Mouse (Mus musculus) intestine, embryonic 14.5 days (tissue): ENCODE measurements around the gene Ankrd13a. TPM values are rescaled to one million over a fixed set of nuclear protein-coding genes. Genes with fewer than 3 reads are reported as not detected.
A peak's percentile ranks its signal among the peaks of the same experiment; 100 is the strongest.

Source experiments
- ATAC-seq: fragments of 200-750 bp; cut with Nextera tagmentation; replicated peaks from 2 replicates; pipeline ENCODE4 v1.8.0; 2017; ENCODE audit warnings: low read depth, moderate number of reproducible peaks, moderate TSS enrichment, moderate library complexity; ENCODE audit not compliant: low FRiP score, low TSS enrichment
- DNase-seq: peaks from one replicate; pipeline ENCODE4 v3.0.0-alpha.2; 2018; ENCODE audit warnings: low spot score
- H3K27ac ChIP-seq: fragments of 300-500 bp; sonication (generic); 2 replicates; pipeline ENCODE4 v1.5.1; 2014; ENCODE audit warnings: low read depth, mild to moderate bottlenecking, control low read depth
- H3K27me3 ChIP-seq: fragments of 300-500 bp; sonication (generic); replicated peaks from 2 replicates; pipeline ENCODE4 v1.6.1; 2014; ENCODE audit warnings: low read length, control low read depth; ENCODE audit not compliant: control insufficient read depth, insufficient read depth
- H3K36me3 ChIP-seq: fragments of 300-500 bp; sonication (generic); 2 replicates; pipeline ENCODE4 v1.6.1; 2014; ENCODE audit warnings: low read length, control low read depth; ENCODE audit not compliant: control insufficient read depth, insufficient read depth
- H3K4me1 ChIP-seq: fragments of 300-500 bp; sonication (generic); replicated peaks from 2 replicates; pipeline ENCODE4 v1.6.1; 2014; ENCODE audit warnings: low read length, control low read depth, mixed read lengths; ENCODE audit not compliant: control insufficient read depth, insufficient read depth
- H3K4me2 ChIP-seq: fragments of 300-500 bp; sonication (generic); 2 replicates; pipeline ENCODE4 v1.6.1; 2014; ENCODE audit warnings: low read length
- H3K4me3 ChIP-seq: fragments of 300-500 bp; sonication (generic); 2 replicates; pipeline ENCODE4 v1.5.1; 2014; ENCODE audit warnings: low read depth, low read length, control low read depth, mixed read lengths
- H3K9ac ChIP-seq: fragments of 300-500 bp; sonication (generic); 2 replicates; pipeline ENCODE4 v1.6.1; 2014; ENCODE audit warnings: mild to moderate bottlenecking, low read length
- H3K9me3 ChIP-seq: fragments of 300-500 bp; sonication (generic); 2 replicates; pipeline ENCODE4 v1.6.1; 2016; ENCODE audit warnings: low read length, control low read depth; ENCODE audit not compliant: control insufficient read depth
- WGBS: fragments of 180-500 bp; shearing (Covaris S2); extraction: QIAGEN DNeasy Blood & Tissue Kit; methylation state at CpG from one replicate; pipeline ENCODE4 v1.1.7; 2014; 5-methylcytosine and 5-hydroxymethylcytosine counted together
- polyA plus RNA-seq: library from polyadenylated mRNA; unstranded; fragments of >200 nt; fragmentation: Nextera tagmentation; extraction: Ambion mirVana; gene quantifications from 2 replicates; pipeline ENCODE4 v1.2.1, GENCODE M21; 2014

Ankrd13a gene
- polyA plus RNA-seq, 1 experiment from 2014 or later: 65.4 TPM

- ATAC-seq: no peak
- Histone ChIP-seq H3K27me3 (no peaks in the 10 kb centered on the region), H3K9ac (no peak overlapping the region), H3K4me2 (no peak overlapping the region), H3K4me3 (no peak overlapping the region), H3K4me1 (no peaks in the 10 kb centered on the region), H3K27ac (no peak overlapping the region), H3K9me3 (no peaks in the 10 kb centered on the region), H3K36me3 (peaks cover 78% of the 10 kb centered on the region)
- DNase-seq: no peak
- 90% methylated on average over 12 of the region's 12 CpGs for WGBS
Observed at GRCm38 (mm10) chr5:114753384-114753783, 21.1 kb upstream of the Ankrd13a start.

GRCm38 (mm10) chr5:114759536-114760090, 14.9 kb upstream of the Ankrd13a start:
- 90% methylated on average over 5 of the region's 5 CpGs for WGBS
- no peaks in the 10 kb centered on the region for H3K4me1 ChIP-seq
- ATAC-seq: no peak
- no peak overlapping the region for H3K4me3 ChIP-seq
- H3K27me3 ChIP-seq: no peaks in the 10 kb centered on the region
- H3K4me2 ChIP-seq: no peak overlapping the region
- no peak for DNase-seq
- no peaks in the 10 kb centered on the region for H3K9me3 ChIP-seq
- peaks cover 67% of the 10 kb centered on the region for H3K36me3 ChIP-seq
- no peak overlapping the region for H3K9ac ChIP-seq
- H3K27ac ChIP-seq: no peak overlapping the region

GRCm38 (mm10) chr5:114761980-114762379, 12.5 kb upstream of the Ankrd13a start:
- WGBS: 89% methylated on average over 8 of the region's 8 CpGs
- Histone ChIP-seq H3K4me2 (no peak overlapping the region), H3K36me3 (peaks cover 74% of the 10 kb centered on the region), H3K9me3 (no peaks in the 10 kb centered on the region), H3K27ac (no peak overlapping the region), H3K27me3 (no peaks in the 10 kb centered on the region), H3K4me3 (no peak overlapping the region), H3K9ac (no peak overlapping the region), H3K4me1 (no peaks in the 10 kb centered on the region)
- ATAC-seq: no peak
- no peak for DNase-seq

- no peak for ATAC-seq
- no peak for DNase-seq
- no peak overlapping the region for H3K9ac ChIP-seq
- H3K4me1 ChIP-seq: no peaks in the 10 kb centered on the region
- H3K27ac ChIP-seq: no peak overlapping the region
- H3K4me3 ChIP-seq: no peak overlapping the region
- no peak overlapping the region for H3K4me2 ChIP-seq
- no peaks in the 10 kb centered on the region for H3K9me3 ChIP-seq
- H3K36me3 ChIP-seq: peaks cover 61% of the 10 kb centered on the region
- 89% methylated on average over 18 of the region's 18 CpGs for WGBS
- no peaks in the 10 kb centered on the region for H3K27me3 ChIP-seq
Observed at GRCm38 (mm10) chr5:114764812-114765735, 9.4 kb upstream of the Ankrd13a start.

GRCm38 (mm10) chr5:114766686-114767085, 7.8 kb upstream of the Ankrd13a start:
- peaks cover 45% of the 10 kb centered on the region for H3K36me3 ChIP-seq
- no peaks in the 10 kb centered on the region for H3K9me3 ChIP-seq
- H3K27me3 ChIP-seq: no peaks in the 10 kb centered on the region
- ATAC-seq (no peak), DNase-seq (no peak)
- no peak overlapping the region for H3K4me2 ChIP-seq
- H3K27ac ChIP-seq: no peak overlapping the region
- H3K4me3 ChIP-seq: no peak overlapping the region
- WGBS: 93% methylated on average over 8 of the region's 8 CpGs
- H3K9ac ChIP-seq: no peak overlapping the region
- 0 out of 2 replicates have a peak, but pooled peaks cover 1% of the 10 kb centered on the region for H3K4me1 ChIP-seq

GRCm38 (mm10) chr5:114767185-114767584, 7.3 kb upstream of the Ankrd13a start:
- Histone ChIP-seq H3K9ac (no peak overlapping the region), H3K4me3 (no peak overlapping the region), H3K4me1 (0 out of 2 replicates have a peak, but pooled peaks cover 6% of the 10 kb centered on the region), H3K27ac (no peak overlapping the region), H3K4me2 (no peak overlapping the region), H3K27me3 (no peaks in the 10 kb centered on the region), H3K9me3 (no peaks in the 10 kb centered on the region), H3K36me3 (peaks cover 41% of the 10 kb centered on the region)
- ATAC-seq (no peak), DNase-seq (no peak)
- 93% methylated on average over 7 of the region's 7 CpGs for WGBS

- Histone ChIP-seq H3K27ac (no peak overlapping the region), H3K4me1 (peaks cover 9% of the 10 kb centered on the region; the same call in 1 of the 2 replicates), H3K36me3 (peaks cover 16% of the 10 kb centered on the region), H3K27me3 (no peaks in the 10 kb centered on the region), H3K4me3 (no peak overlapping the region), H3K9ac (no peak overlapping the region), H3K4me2 (no peak overlapping the region), H3K9me3 (no peaks in the 10 kb centered on the region)
- DNase-seq (no peak), ATAC-seq (no peak)
- 91% methylated on average over 8 of the region's 8 CpGs for WGBS
Observed at GRCm38 (mm10) chr5:114769786-114770185, 4.7 kb upstream of the Ankrd13a start.

- peak overlapping the region; percentile 67 for H3K4me3 ChIP-seq
- H3K27ac ChIP-seq: no peak overlapping the region
- peaks cover 20% of the 10 kb centered on the region; the same call in 1 of the 2 replicates for H3K4me1 ChIP-seq
- no peak overlapping the region for H3K9ac ChIP-seq
- no peak for DNase-seq
- no peak for ATAC-seq
- H3K9me3 ChIP-seq: no peaks in the 10 kb centered on the region
- H3K4me2 ChIP-seq: peak overlapping the region; percentile 87
- 75% methylated on average over 8 of the region's 8 CpGs for WGBS
- no peaks in the 10 kb centered on the region for H3K36me3 ChIP-seq
- no peaks in the 10 kb centered on the region for H3K27me3 ChIP-seq
Observed at GRCm38 (mm10) chr5:114771796-114772195, 2.7 kb upstream of the Ankrd13a start.
